ENCODE assay signal across 31 mouse cellular contexts in genomic region chr1:186497333-186497732, GRCm38 (mm10).
"Had no signal": no experiment of that assay in that cellular context is flagged by ENCODE, and none has a peak within 500 bp of the region (broad histone marks: within the 10 kb centered on the region; RNA-seq: fewer than 3 reads in every experiment).

No protein-coding gene starts in this region.

- H3K27me3 ChIP-seq: limb, embryonic 12.5 days; limb, embryonic 13.5 days; limb, embryonic 15.5 days; liver, embryonic 12.5 days; liver, embryonic 13.5 days; liver, embryonic 15.5 days; lung, embryonic 15.5 days; megakaryocyte, embryonic 14.5 days; midbrain, embryonic 12.5 days; midbrain, embryonic 13.5 days; midbrain, embryonic 15.5 days had no signal

- ATAC-seq: liver, embryonic 12.5 days; liver, postnatal 0 days; lung, postnatal 0 days; midbrain, embryonic 13.5 days; midbrain, embryonic 15.5 days; midbrain, embryonic 16.5 days had no signal

- H3K9me3 ChIP-seq: limb, embryonic 10.5 days; limb, embryonic 12.5 days; limb, embryonic 13.5 days; limb, embryonic 15.5 days; liver, embryonic 12.5 days; liver, embryonic 13.5 days; liver, embryonic 15.5 days; lung, embryonic 15.5 days; midbrain, embryonic 10.5 days; midbrain, embryonic 12.5 days; midbrain, embryonic 13.5 days; midbrain, embryonic 15.5 days had no signal

- H3K36me3 ChIP-seq: limb, embryonic 10.5 days; limb, embryonic 12.5 days; limb, embryonic 13.5 days; limb, embryonic 15.5 days; liver, embryonic 12.5 days; liver, embryonic 13.5 days; liver, embryonic 15.5 days; lung, embryonic 15.5 days; midbrain, embryonic 10.5 days; midbrain, embryonic 12.5 days; midbrain, embryonic 13.5 days; midbrain, embryonic 15.5 days had no signal

- H3K9ac ChIP-seq: limb, embryonic 12.5 days; limb, embryonic 13.5 days; limb, embryonic 15.5 days; liver, embryonic 12.5 days; liver, embryonic 13.5 days; liver, embryonic 14.5 days; liver, embryonic 15.5 days; liver, postnatal 0 days; lung, embryonic 14.5 days; lung, embryonic 15.5 days; midbrain, embryonic 12.5 days; midbrain, embryonic 13.5 days; midbrain, embryonic 15.5 days had no signal

- H3K4me3 ChIP-seq: limb, embryonic 10.5 days; limb, embryonic 12.5 days; limb, embryonic 13.5 days; limb, embryonic 15.5 days; liver, embryonic 12.5 days; liver, embryonic 13.5 days; liver, embryonic 15.5 days; lung, embryonic 15.5 days; megakaryocyte, embryonic 14.5 days; midbrain, embryonic 10.5 days; midbrain, embryonic 12.5 days; midbrain, embryonic 13.5 days; midbrain, embryonic 15.5 days; myocyte had no signal

- H3K4me2 ChIP-seq: limb, embryonic 12.5 days; limb, embryonic 13.5 days; limb, embryonic 15.5 days; liver, embryonic 11.5 days; liver, embryonic 12.5 days; liver, embryonic 13.5 days; liver, embryonic 15.5 days; lung, embryonic 14.5 days; lung, embryonic 15.5 days; midbrain, embryonic 11.5 days; midbrain, embryonic 12.5 days; midbrain, embryonic 13.5 days; midbrain, embryonic 15.5 days had no signal

- H3K4me1 ChIP-seq: limb, embryonic 10.5 days; liver, embryonic 12.5 days; liver, embryonic 13.5 days; liver, embryonic 15.5 days; lung, embryonic 15.5 days; megakaryocyte, embryonic 14.5 days; midbrain, embryonic 10.5 days; midbrain, embryonic 12.5 days; midbrain, embryonic 13.5 days; midbrain, embryonic 15.5 days had no signal

- DNase-seq: left cerebral cortex, postnatal 4 days; liver; liver, embryonic 13.5 days; liver, postnatal 0 days; lung, adult 18-20 months; lung, adult 2 months; lung, embryonic 14.5 days; lung, postnatal 10 days; lung, postnatal 14 days; lung, postnatal 36 days; lung, postnatal 4 days; midbrain, embryonic 14.5 days had no signal

- H3K27ac ChIP-seq: limb, embryonic 10.5 days; limb, embryonic 12.5 days; limb, embryonic 13.5 days; limb, embryonic 15.5 days; liver, embryonic 12.5 days; liver, embryonic 13.5 days; liver, embryonic 14.5 days; liver, embryonic 15.5 days; lung, embryonic 15.5 days; macrophage; midbrain, embryonic 10.5 days; midbrain, embryonic 12.5 days; midbrain, embryonic 13.5 days; midbrain, embryonic 15.5 days had no signal
